Comparison of ENCODE assay signal across 8 mouse cellular contexts in genomic region chr17:28926866-28927635, GRCm38 (mm10). TPM values are rescaled to one million over a fixed set of nuclear protein-coding genes. Genes with fewer than 3 reads are reported as not detected.
DNase-seq lines count a peak whose midpoint lies in the region; ATAC-seq and TF ChIP-seq lines count a peak whose summit lies in the region.
"Had no signal": no experiment of that assay in that cellular context is flagged by ENCODE, and none has a peak within 500 bp of the region (broad histone marks: within the 10 kb centered on the region; RNA-seq: fewer than 3 reads in every experiment).

No protein-coding gene starts in this region.

- no peak overlapping the region for H3K4me2 ChIP-seq in kidney, embryonic 15.5 days
- peak overlapping the region; percentile 18; the same call in 1 of the 2 replicates for H3K4me2 ChIP-seq in liver, embryonic 14.5 days (ENCODE audit: low read depth)

- no peaks in the 10 kb centered on the region for H3K27me3 ChIP-seq in kidney, adult 2 months (replicated peaks; ENCODE audit: control insufficient read depth, insufficient read depth, low read length)
- no peaks in the 10 kb centered on the region for H3K27me3 ChIP-seq in kidney, embryonic 15.5 days
- no peaks in the 10 kb centered on the region for H3K27me3 ChIP-seq in liver, embryonic 14.5 days (ENCODE audit: control insufficient read depth, insufficient read depth, low read length)
- no peaks in the 10 kb centered on the region for H3K27me3 ChIP-seq in spleen, adult 2 months (ENCODE audit: control insufficient read depth, insufficient read depth, low read length)

- peak; percentile 83 for TF ChIP-seq CTCF in kidney, adult 2 months (conservative IDR thresholded peaks at IDR 0.05; ENCODE audit: insufficient read depth, insufficient read length, low read depth, low read length)
- TF ChIP-seq CTCF in liver, embryonic 14.5 days (IDR thresholded peaks at IDR 0.05; ENCODE audit: low read depth), result peak; percentile 97
- peak; percentile 53; the same call in 1 of the 2 replicates for TF ChIP-seq CTCF in spleen, adult 2 months (IDR thresholded peaks at IDR 0.05; ENCODE audit: extremely low read depth, insufficient read depth, insufficient read length, insufficient replicate concordance)

- no peaks in the 10 kb centered on the region for H3K9me3 ChIP-seq in kidney, embryonic 15.5 days (replicated peaks)
- no peaks in the 10 kb centered on the region for H3K9me3 ChIP-seq in liver, embryonic 14.5 days (ENCODE audit: control insufficient read depth, low read length)

- no peak overlapping the region for H3K27ac ChIP-seq in kidney, adult 2 months (ENCODE audit: insufficient read depth, low read depth, low read length)
- H3K27ac ChIP-seq in kidney, embryonic 15.5 days, result no peak overlapping the region
- H3K27ac ChIP-seq in liver, embryonic 14.5 days, result peak overlapping the region; percentile 52
- H3K27ac ChIP-seq in spleen, adult 2 months (ENCODE audit: insufficient read depth, low read length), result no peak overlapping the region

- no peak for TF ChIP-seq POLR2A in kidney, adult 2 months (IDR thresholded peaks at IDR 0.05; ENCODE audit: low read depth, low read length)
- no peak for TF ChIP-seq POLR2A in spleen, adult 2 months (IDR thresholded peaks at IDR 0.05; ENCODE audit: low read depth, low read length)

- no peak overlapping the region for H3K9ac ChIP-seq in kidney, embryonic 15.5 days
- no peak overlapping the region for H3K9ac ChIP-seq in liver, embryonic 14.5 days (replicated peaks)

- H3K4me1 ChIP-seq in kidney, adult 2 months (ENCODE audit: control insufficient read depth, insufficient read depth, low read length), result peaks cover 6% of the 10 kb centered on the region; the same call in 1 of the 2 replicates
- H3K4me1 ChIP-seq in kidney, embryonic 15.5 days, result peaks cover 52% of the 10 kb centered on the region
- peaks cover 26 to 39% of the 10 kb centered on the region in 2 experiments for H3K4me1 ChIP-seq in liver, embryonic 14.5 days (replicated peaks; ENCODE audit: control insufficient read depth in 2 of 2, insufficient read depth in 2 of 2, low read length in 1 of 2)
- no peaks in the 10 kb centered on the region for H3K4me1 ChIP-seq in spleen, adult 2 months (ENCODE audit: control insufficient read depth, insufficient read depth, insufficient read length)

- no peak overlapping the region for H3K4me3 ChIP-seq in kidney, adult 2 months (ENCODE audit: insufficient read depth, low read depth, low read length)
- H3K4me3 ChIP-seq in kidney, embryonic 15.5 days (replicated peaks), result no peak overlapping the region
- H3K4me3 ChIP-seq in liver, embryonic 14.5 days (ENCODE audit: insufficient read depth in 1 of 2, low read depth in 2 of 2, low read length in 2 of 2), result no peak overlapping the region
- H3K4me3 ChIP-seq in spleen, adult 2 months (ENCODE audit: extremely low read depth, insufficient read depth, insufficient read length), result no peak overlapping the region

- 46% methylated on average over 15 of the region's 15 CpGs for WGBS in kidney, adult 2 months
- WGBS in kidney, embryonic 15.5 days, result 46% methylated on average over 15 of the region's 15 CpGs
- WGBS in liver, embryonic 14.5 days (ENCODE audit: insufficient replicate concordance), result 33% methylated on average over 15 of the region's 15 CpGs
- 42% methylated on average over 15 of the region's 15 CpGs for WGBS in spleen, adult 2 months

- no peak for TF ChIP-seq EP300 in liver, embryonic 14.5 days (IDR thresholded peaks at IDR 0.05; ENCODE audit: low read depth)

- ATAC-seq in kidney, embryonic 15.5 days (replicated peaks; ENCODE audit: low FRiP score), result no peak
- ATAC-seq in liver, embryonic 14.5 days (ENCODE audit: insufficient read depth), result no peak

- intact Hi-C loops in gastrocnemius, postnatal 36 days (cut with DNase I), result loop anchor here (2.0 to 5.0 kb wide), 3 partner anchors 45 to 240 kb away; no protein-coding TSS in a partner anchor

- no peaks in the 10 kb centered on the region for H3K36me3 ChIP-seq in kidney, adult 2 months (ENCODE audit: control insufficient read depth, insufficient read depth, low read length)
- H3K36me3 ChIP-seq in kidney, embryonic 15.5 days, result no peaks in the 10 kb centered on the region
- H3K36me3 ChIP-seq in liver, embryonic 14.5 days (replicated peaks; ENCODE audit: control insufficient read depth, insufficient read depth, low read depth), result no peaks in the 10 kb centered on the region
- H3K36me3 ChIP-seq in spleen, adult 2 months (ENCODE audit: control insufficient read depth, insufficient read depth, low read length), result no peaks in the 10 kb centered on the region

- peak; percentile 66 for DNase-seq in kidney, adult 2 months
- DNase-seq in ES-CJ7 (ENCODE audit: low read depth, low spot score), result peak; percentile 91
- DNase-seq in adrenal gland, postnatal 14 days, result peak; percentile 78
- peak; percentile 37 to 40 for DNase-seq in gastrocnemius, postnatal 36 days
- DNase-seq in liver, embryonic 14.5 days (ENCODE audit: low read depth in 3 of 3, low spot score in 3 of 3), result peak; percentile 63 to 72 (median 65)
- peak in 1 of 2 experiments; percentile 24 for DNase-seq in spleen, adult 2 months (ENCODE audit: low read depth in 1 of 2, low spot score in 2 of 2)

RNA-seq across cellular contexts. Expression of gene 4930539E08Rik, which starts 11.9 kb away (rescaled TPM):
- polyA plus RNA-seq in kidney, adult 2 months (2012; rRNA removed), result 0.34 and 0.57 TPM in 2 replicates
- polyA plus RNA-seq in kidney, embryonic 15.5 days (2015; fragmentation: Nextera tagmentation; extraction: Ambion mirVana), result 0.12 and 0.23 TPM in 2 replicates
- total RNA-seq in adrenal gland, postnatal 14 days (2021), result not detected in 2 replicates
- not detected for total RNA-seq in gastrocnemius, postnatal 36 days (2021)
- polyA plus RNA-seq in liver, embryonic 14.5 days (2012; rRNA removed), result 0.06 TPM in 2 replicates
- polyA plus RNA-seq in liver, embryonic 14.5 days (2014; fragmentation: Nextera tagmentation; extraction: Ambion mirVana), result 0.03 and 0.14 TPM in 2 replicates
- polyA plus RNA-seq in spleen, adult 2 months (2012; rRNA removed), result 0.37 and 0.59 TPM in 2 replicates

RNA-seq across cellular contexts. Expression of gene Pxt1, which starts 16.6 kb away (rescaled TPM):
- 0.12 and 0.13 TPM in 2 replicates for polyA plus RNA-seq in kidney, adult 2 months (2012; rRNA removed)
- 0.21 TPM in 1 of 2 replicates, not detected in the other for polyA plus RNA-seq in kidney, embryonic 15.5 days (2015; fragmentation: Nextera tagmentation; extraction: Ambion mirVana)
- 0.64 and 1.3 TPM in 2 replicates for total RNA-seq in adrenal gland, postnatal 14 days (2021)
- not detected for total RNA-seq in gastrocnemius, postnatal 36 days (2021)
- polyA plus RNA-seq in liver, embryonic 14.5 days (2012; rRNA removed), result 0.23 and 0.32 TPM in 2 replicates
- polyA plus RNA-seq in liver, embryonic 14.5 days (2014; fragmentation: Nextera tagmentation; extraction: Ambion mirVana), result 0.14 and 0.45 TPM in 2 replicates
- polyA plus RNA-seq in spleen, adult 2 months (2012; rRNA removed), result 0.18 and 0.28 TPM in 2 replicates
- total RNA-seq: layer of hippocampus, adult 8-10 months had no signal

RNA-seq across cellular contexts. Expression of gene Kctd20, which starts 24.7 kb away (rescaled TPM):
- 30.8 and 32.0 TPM in 2 replicates for polyA plus RNA-seq in kidney, adult 2 months (2012; rRNA removed)
- 88.8 and 91.5 TPM in 2 replicates for polyA plus RNA-seq in kidney, embryonic 15.5 days (2015; fragmentation: Nextera tagmentation; extraction: Ambion mirVana)
- 71.6 and 79.3 TPM in 2 replicates for total RNA-seq in adrenal gland, postnatal 14 days (2021)
- total RNA-seq in gastrocnemius, postnatal 36 days (2021), result 10 to 100 TPM; 32.2 to 36.7 TPM
- 22.7 and 30.4 TPM in 2 replicates for polyA plus RNA-seq in liver, embryonic 14.5 days (2012; rRNA removed)
- 53.9 and 55.3 TPM in 2 replicates for polyA plus RNA-seq in liver, embryonic 14.5 days (2014; fragmentation: Nextera tagmentation; extraction: Ambion mirVana)
- 27.4 and 58.3 TPM in 2 replicates for polyA plus RNA-seq in spleen, adult 2 months (2012; rRNA removed)
